Mouse (Mus musculus) heart, embryonic 13.5 days (tissue): ENCODE measurements around the gene Chac1. TPM values are rescaled to one million over a fixed set of nuclear protein-coding genes. Genes with fewer than 3 reads are reported as not detected.

Experiments used
- ATAC-seq: fragments of 200-750 bp; cut with Nextera tagmentation; 2 replicates; pipeline ENCODE4 v1.8.0; 2017; ENCODE audit warnings: moderate TSS enrichment; ENCODE audit not compliant: insufficient number of reproducible peaks, low FRiP score, low TSS enrichment; ENCODE audit errors: extremely low read depth
- H3K27ac ChIP-seq: fragments of 300-500 bp; sonication (generic); replicated peaks from 2 replicates; pipeline ENCODE4 v1.5.1; 2015; ENCODE audit warnings: moderate library complexity, mild to moderate bottlenecking, inconsistent platforms
- H3K27me3 ChIP-seq: fragments of 300-500 bp; sonication (generic); replicated peaks from 2 replicates; pipeline ENCODE4 v1.6.1; 2015; ENCODE audit warnings: mild to moderate bottlenecking, inconsistent platforms
- H3K36me3 ChIP-seq: fragments of 300-500 bp; sonication (generic); 2 replicates; pipeline ENCODE4 v1.6.1; 2015; ENCODE audit warnings: mild to moderate bottlenecking, inconsistent platforms
- H3K4me1 ChIP-seq: fragments of 300-500 bp; sonication (generic); 2 replicates; pipeline ENCODE4 v1.6.1; 2015; ENCODE audit warnings: inconsistent platforms
- H3K4me2 ChIP-seq: fragments of 300-500 bp; sonication (generic); 2 replicates; pipeline ENCODE4 v1.6.1; 2015; ENCODE audit warnings: inconsistent platforms, mild to moderate bottlenecking, moderate library complexity
- H3K4me3 ChIP-seq: fragments of 300-500 bp; sonication (generic); 2 replicates; pipeline ENCODE4 v1.5.1; 2015; ENCODE audit warnings: moderate library complexity, mild to moderate bottlenecking, inconsistent platforms
- H3K9ac ChIP-seq: fragments of 300-500 bp; sonication (generic); 2 replicates; pipeline ENCODE4 v1.6.1; 2015; ENCODE audit warnings: inconsistent platforms, mild to moderate bottlenecking, moderate library complexity
- H3K9me3 ChIP-seq: fragments of 300-500 bp; sonication (generic); 2 replicates; pipeline ENCODE4 v1.6.1; 2016; ENCODE audit warnings: inconsistent platforms
- WGBS: fragments of 180-500 bp; shearing (Covaris S2); methylation state at CpG from one replicate; pipeline ENCODE4 v1.1.7; 2015; ENCODE audit warnings: mixed read lengths; 5-methylcytosine and 5-hydroxymethylcytosine counted together
- polyA plus RNA-seq: library from polyadenylated mRNA; unstranded; fragments of >200 nt; fragmentation: Nextera tagmentation; extraction: Ambion mirVana; gene quantifications from 2 replicates; pipeline ENCODE4 v1.2.1, GENCODE M21; 2015

Gene Chac1
- polyA plus RNA-seq, 1 experiment from 2014 or later, result 0.35 TPM

DNA sequence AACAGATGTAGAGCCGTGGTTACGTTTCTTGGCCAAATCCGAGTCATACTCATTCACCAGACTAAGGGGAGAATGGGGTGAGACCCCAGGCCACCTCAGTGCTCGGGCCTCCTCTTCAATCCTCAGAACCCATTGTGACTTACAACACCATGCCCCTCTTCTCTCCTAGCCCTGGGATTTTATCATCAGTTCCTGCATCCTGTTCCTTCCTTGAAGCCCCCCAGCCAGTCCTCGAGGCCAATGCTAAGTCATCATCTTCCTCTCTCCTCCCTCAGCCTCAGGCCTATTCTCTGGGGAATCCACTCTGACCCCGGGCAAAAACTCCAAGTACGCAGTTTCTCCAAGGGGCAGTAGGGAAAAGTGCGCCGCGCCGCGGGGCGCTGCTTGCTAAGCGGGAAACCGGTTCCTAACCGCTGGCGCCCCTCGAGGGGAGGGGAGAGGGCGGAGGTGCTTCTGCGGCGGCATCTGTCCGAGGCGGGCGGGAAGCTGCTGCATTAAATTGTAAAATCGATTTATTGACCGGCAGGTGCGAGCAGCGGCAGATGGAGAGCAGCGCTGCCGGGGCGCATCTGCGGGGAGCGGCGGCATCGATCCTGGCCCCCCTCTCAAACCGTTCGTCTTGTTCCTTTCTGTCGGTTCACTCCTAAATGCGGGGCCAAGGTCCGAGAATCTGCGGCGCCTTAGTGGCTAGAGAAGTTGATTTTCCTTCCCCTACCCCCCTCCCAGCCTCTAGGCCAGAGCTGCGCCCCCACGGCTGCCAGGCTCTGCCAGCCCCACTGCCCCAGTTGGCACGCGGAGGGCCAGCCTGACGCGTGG, 29.1 kb upstream of the Chac1 start:
- Histone ChIP-seq H3K4me2 (peak overlapping the region; percentile 76), H3K36me3 (no peaks in the 10 kb centered on the region), H3K4me3 (peak overlapping the region; percentile 51), H3K9me3 (no peaks in the 10 kb centered on the region), H3K27ac (no peak overlapping the region; the same call in 1 of the 2 replicates), H3K9ac (peak overlapping the region; percentile 73), H3K27me3 (peaks cover 74% of the 10 kb centered on the region), H3K4me1 (peaks cover 68% of the 10 kb centered on the region)
- ATAC-seq, result no peak
- 4% methylated on average over 48 of the region's 48 CpGs for WGBS

GRCm38 (mm10) chr2:119322587-119323300, 28.3 kb upstream of the Chac1 start:
- H3K27ac ChIP-seq, result no peak overlapping the region; the same call in 1 of the 2 replicates

GRCm38 (mm10) chr2:119323866-119324575, 27.0 kb upstream of the Chac1 start:
- H3K27ac ChIP-seq, result no peak overlapping the region
- H3K4me1 ChIP-seq, result peaks cover 79% of the 10 kb centered on the region
- peaks cover under 1% of the 10 kb centered on the region; the same call in 1 of the 2 replicates for H3K36me3 ChIP-seq
- peaks cover 95% of the 10 kb centered on the region for H3K27me3 ChIP-seq
- peak overlapping the region; percentile 83; the same call in 1 of the 2 replicates for H3K9ac ChIP-seq
- peak overlapping the region; percentile 70 for H3K4me3 ChIP-seq
- no peaks in the 10 kb centered on the region for H3K9me3 ChIP-seq
- no peak for ATAC-seq
- WGBS, result 6% methylated on average over 31 of the region's 32 CpGs
- H3K4me2 ChIP-seq, result peak overlapping the region; percentile 87

More at GRCm38 (mm10) chr2:119322587-119323300, 28.3 kb upstream of the Chac1 start:
- 9% methylated on average over 39 of the region's 39 CpGs for WGBS
- H3K4me2 ChIP-seq, result peak overlapping the region; percentile 76
- H3K36me3 ChIP-seq, result no peaks in the 10 kb centered on the region
- H3K27me3 ChIP-seq, result peaks cover 82% of the 10 kb centered on the region
- no peak for ATAC-seq
- peak overlapping the region; percentile 73 for H3K9ac ChIP-seq
- no peaks in the 10 kb centered on the region for H3K9me3 ChIP-seq
- H3K4me3 ChIP-seq, result peak overlapping the region; percentile 51
- H3K4me1 ChIP-seq, result peaks cover 75% of the 10 kb centered on the region

- no peak for ATAC-seq
- H3K27me3 ChIP-seq, result peaks cover 97% of the 10 kb centered on the region
- H3K36me3 ChIP-seq, result peaks cover 3% of the 10 kb centered on the region; the same call in 1 of the 2 replicates
- H3K4me1 ChIP-seq, result peaks cover 83% of the 10 kb centered on the region
- peak overlapping the region; percentile 70 for H3K4me3 ChIP-seq
- H3K9me3 ChIP-seq, result no peaks in the 10 kb centered on the region
- WGBS, result 2% methylated on average over 32 of the region's 32 CpGs
- H3K9ac ChIP-seq, result peak overlapping the region; percentile 83; the same call in 1 of the 2 replicates
- H3K27ac ChIP-seq, result no peak overlapping the region
- H3K4me2 ChIP-seq, result peak overlapping the region; percentile 87
Measured at GRCm38 (mm10) chr2:119324576-119325318, 26.3 kb upstream of the Chac1 start.

DNA sequence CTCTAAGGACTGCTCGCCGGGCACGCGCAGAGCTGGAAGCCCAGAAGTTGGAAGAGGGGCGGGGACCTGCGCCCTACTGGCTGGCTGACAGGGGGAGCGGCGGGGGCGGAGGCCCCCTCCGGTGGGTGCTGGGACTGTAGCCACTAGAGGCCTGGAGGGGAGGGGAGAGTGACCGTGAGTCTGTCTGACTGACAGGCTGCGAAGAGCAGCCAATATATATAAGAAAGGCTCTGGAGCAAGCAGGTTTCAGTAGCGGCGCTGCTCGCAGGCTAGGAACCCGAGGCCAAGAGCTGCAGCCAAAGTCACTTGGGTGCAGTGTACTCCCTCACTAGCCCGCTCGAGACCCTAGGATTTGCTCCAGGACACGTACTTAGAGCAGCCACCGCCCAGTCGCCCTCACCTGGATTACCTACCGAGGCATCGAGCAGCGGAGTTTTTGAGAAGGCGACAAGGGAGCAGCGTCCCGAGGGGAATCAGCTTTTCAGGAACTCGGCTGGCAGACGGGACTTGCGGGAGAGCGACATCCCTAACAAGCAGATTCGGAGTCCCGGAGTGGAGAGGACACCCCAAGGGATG, 25.4 kb upstream of the Chac1 start, which contains the start of gene Dll4:
Gene Dll4 (plus strand): TSS at position 217 of the 576 bp plus-strand sequence.
- peaks cover 99% of the 10 kb centered on the region for H3K27me3 ChIP-seq
- peaks cover 79% of the 10 kb centered on the region for H3K4me1 ChIP-seq
- H3K9me3 ChIP-seq, result no peaks in the 10 kb centered on the region
- peaks cover 3% of the 10 kb centered on the region; the same call in 1 of the 2 replicates for H3K36me3 ChIP-seq
- WGBS, result under 1% methylated on average over 33 of the region's 33 CpGs
- peak within 1 kb of the TSS; percentile 87 for H3K4me2 ChIP-seq
- H3K4me3 ChIP-seq, result peak within 1 kb of the TSS; percentile 70
- peak; percentile 53; the same call in 1 of the 2 replicates for ATAC-seq
- H3K27ac ChIP-seq, result peak within 1 kb of the TSS; percentile 69
- H3K9ac ChIP-seq, result peak within 1 kb of the TSS; percentile 83

- 0% methylated on average over 60 of the region's 61 CpGs for WGBS
- Histone ChIP-seq H3K9ac (peak overlapping the region; percentile 83), H3K36me3 (peaks cover 3% of the 10 kb centered on the region; the same call in 1 of the 2 replicates), H3K9me3 (no peaks in the 10 kb centered on the region), H3K4me1 (peaks cover 72% of the 10 kb centered on the region), H3K27me3 (peaks cover 99% of the 10 kb centered on the region), H3K4me2 (peak overlapping the region; percentile 87), H3K4me3 (peak overlapping the region; percentile 70), H3K27ac (peak overlapping the region; percentile 69)
- no peak for ATAC-seq
Measured at GRCm38 (mm10) chr2:119326161-119327101, 24.6 kb upstream of the Chac1 start.

DNA sequence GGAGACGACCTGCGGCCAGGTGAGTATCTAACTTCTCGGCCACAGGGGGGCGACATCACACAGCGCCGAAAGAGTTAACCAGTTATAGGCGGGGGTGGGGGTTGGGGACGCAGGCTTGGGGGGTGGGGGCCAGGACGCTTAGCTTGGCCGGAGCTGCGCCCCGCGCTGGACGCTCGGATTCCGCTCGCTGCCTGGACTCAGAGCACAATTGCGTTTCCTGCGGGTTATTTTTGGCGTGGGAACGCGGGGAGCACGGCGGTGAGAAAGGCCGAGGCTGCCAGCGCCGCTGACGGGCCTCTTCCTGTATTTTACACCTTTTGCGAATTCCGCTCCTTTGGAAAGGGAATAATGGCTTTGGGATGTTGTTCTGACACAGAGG, 23.9 kb upstream of the Chac1 start:
- H3K4me2 ChIP-seq, result peak overlapping the region; percentile 87
- H3K9me3 ChIP-seq, result no peaks in the 10 kb centered on the region
- H3K4me1 ChIP-seq, result peaks cover 65% of the 10 kb centered on the region
- peak overlapping the region; percentile 70 for H3K4me3 ChIP-seq
- WGBS, result under 1% methylated on average over 30 of the region's 30 CpGs
- H3K27me3 ChIP-seq, result peaks cover 99% of the 10 kb centered on the region
- peak overlapping the region; percentile 69 for H3K27ac ChIP-seq
- H3K36me3 ChIP-seq, result peaks cover 3% of the 10 kb centered on the region; the same call in 1 of the 2 replicates
- no peak for ATAC-seq
- peak overlapping the region; percentile 83 for H3K9ac ChIP-seq

GRCm38 (mm10) chr2:119327942-119328526, 23.0 kb upstream of the Chac1 start:
- ATAC-seq, result no peak
- peak overlapping the region; percentile 83 for H3K9ac ChIP-seq
- H3K9me3 ChIP-seq, result no peaks in the 10 kb centered on the region
- WGBS, result 19% methylated on average over 11 of the region's 11 CpGs
- H3K27ac ChIP-seq, result peak overlapping the region; percentile 69
- peak overlapping the region; percentile 87 for H3K4me2 ChIP-seq
- peaks cover 3% of the 10 kb centered on the region; the same call in 1 of the 2 replicates for H3K36me3 ChIP-seq
- H3K4me3 ChIP-seq, result peak overlapping the region; percentile 70
- peaks cover 96% of the 10 kb centered on the region for H3K27me3 ChIP-seq
- H3K4me1 ChIP-seq, result peaks cover 55% of the 10 kb centered on the region

DNA sequence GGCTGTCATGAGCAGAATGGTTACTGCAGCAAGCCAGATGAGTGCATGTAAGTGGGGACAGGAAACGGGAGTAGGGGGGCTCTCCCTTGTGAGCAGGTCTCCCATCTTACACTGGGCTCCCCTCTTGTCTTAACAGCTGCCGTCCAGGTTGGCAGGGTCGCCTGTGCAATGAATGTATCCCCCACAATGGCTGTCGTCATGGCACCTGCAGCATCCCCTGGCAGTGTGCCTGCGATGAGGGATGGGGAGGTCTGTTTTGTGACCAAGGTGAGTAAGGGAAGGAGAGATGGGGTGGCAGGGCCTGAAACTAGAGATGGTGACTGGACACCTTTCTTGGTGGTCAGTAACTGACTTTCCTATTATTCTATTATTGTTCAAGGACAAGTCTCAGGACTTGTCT, 22.5 kb upstream of the Chac1 start:
- no peak overlapping the region for H3K27ac ChIP-seq
- peaks cover 53% of the 10 kb centered on the region for H3K4me1 ChIP-seq
- H3K36me3 ChIP-seq, result peaks cover 3% of the 10 kb centered on the region; the same call in 1 of the 2 replicates
- ATAC-seq, result no peak
- H3K9me3 ChIP-seq, result no peaks in the 10 kb centered on the region
- peak overlapping the region; percentile 87 for H3K4me2 ChIP-seq
- H3K4me3 ChIP-seq, result peak overlapping the region; percentile 70
- peaks cover 91% of the 10 kb centered on the region for H3K27me3 ChIP-seq
- 41% methylated on average over 5 of the region's 5 CpGs for WGBS
- H3K9ac ChIP-seq, result peak overlapping the region; percentile 83
